Mouse (Mus musculus): Measurements from ENCODE around the gene Tfec. TPM values are rescaled to one million over a fixed set of nuclear protein-coding genes. Genes with fewer than 3 reads are reported as not detected.

The Tfec gene
- total and polyA plus RNA-seq, 2 experiments from 2014 or later = 0.38 to 0.82 TPM

DNA sequence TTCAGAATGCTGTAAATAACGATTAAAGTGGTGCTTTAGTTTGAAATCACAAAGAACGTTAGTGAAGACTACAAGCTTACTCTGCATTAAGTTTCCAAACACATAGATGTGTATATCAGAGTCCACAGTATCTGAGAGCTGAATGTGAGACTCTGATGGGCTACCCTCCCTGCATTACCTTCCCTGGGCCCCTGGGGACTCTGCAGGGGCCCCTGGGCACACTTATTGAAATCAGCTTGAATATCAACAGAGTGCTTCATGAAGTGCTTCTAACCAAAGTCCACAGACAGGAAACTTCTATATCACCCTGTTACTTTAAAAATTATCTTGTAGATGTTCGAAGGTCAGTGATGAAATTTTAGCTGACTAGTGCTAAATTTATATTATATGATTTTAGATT, 36.2 kb downstream of the Tfec start:
- DNase-seq (ENCODE audit: low spot score) = no peak
- WGBS = 86% methylated on average over 3 of the region's 3 CpGs
- H3K4me2 ChIP-seq (ENCODE audit: low read depth, low read length, poor library complexity, severe bottlenecking) = no peak overlapping the region
- H3K4me1 ChIP-seq (ENCODE audit: insufficient read depth, low read length) = no peaks in the 10 kb centered on the region
- no peak for TF ChIP-seq CTCF (IDR thresholded peaks at IDR 0.05)
- no peak overlapping the region for H3K9ac ChIP-seq (replicated peaks; ENCODE audit: low read length, poor library complexity, severe bottlenecking)
- no peak for ATAC-seq (ENCODE audit: low FRiP score)
- H3K27me3 ChIP-seq (ENCODE audit: insufficient read depth, low read length) = no peaks in the 10 kb centered on the region
- no peak overlapping the region for H3K27ac ChIP-seq (ENCODE audit: low read depth, low read length)
- H3K4me3 ChIP-seq (ENCODE audit: low read depth, low read length) = no peak overlapping the region
- no peaks in the 10 kb centered on the region for H3K36me3 ChIP-seq (ENCODE audit: insufficient read depth, low read length)
- H3K9me3 ChIP-seq (ENCODE audit: low read length) = no peaks in the 10 kb centered on the region

DNA sequence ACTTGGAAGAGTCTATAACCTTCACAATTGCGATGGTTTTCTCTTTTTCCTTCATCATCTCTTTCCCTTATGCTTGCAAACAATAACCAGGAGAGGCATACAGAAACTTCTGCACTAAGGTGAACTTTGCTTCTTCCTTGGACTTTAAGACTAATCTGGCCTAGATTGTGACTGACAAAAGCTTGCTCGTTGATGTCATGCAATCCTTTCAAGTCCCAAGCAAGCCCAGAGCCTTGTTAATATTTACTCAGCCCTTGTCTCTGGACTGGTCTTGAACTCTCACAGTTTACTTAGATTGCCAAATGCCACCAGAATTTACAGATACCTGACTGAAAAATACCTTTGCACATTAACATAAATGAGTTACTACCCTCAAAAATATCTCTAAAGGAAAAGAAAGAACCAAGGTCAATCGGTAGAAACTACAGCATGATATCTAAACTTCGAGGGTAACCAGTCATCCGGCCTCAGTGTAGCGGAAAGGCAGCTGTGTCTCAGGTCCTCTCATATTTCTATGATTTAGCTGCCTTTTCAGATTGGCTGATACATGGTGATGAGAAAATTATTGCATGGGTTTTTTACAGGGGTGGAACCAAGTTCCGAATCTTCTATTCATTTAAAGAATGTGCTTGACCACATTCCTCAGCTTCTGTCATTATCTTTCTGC, 42.2 kb downstream of the Tfec start:
- no peak overlapping the region for H3K4me2 ChIP-seq (ENCODE audit: low read depth, low read length, poor library complexity, severe bottlenecking)
- no peaks in the 10 kb centered on the region for H3K27me3 ChIP-seq (ENCODE audit: insufficient read depth, low read length)
- DNase-seq (ENCODE audit: low spot score) (no peak), ATAC-seq (ENCODE audit: low FRiP score) (no peak)
- no peak overlapping the region for H3K4me3 ChIP-seq (ENCODE audit: low read depth, low read length)
- no peak for TF ChIP-seq CTCF (IDR thresholded peaks at IDR 0.05)
- no peak overlapping the region for H3K27ac ChIP-seq (ENCODE audit: low read depth, low read length)
- H3K36me3 ChIP-seq (ENCODE audit: insufficient read depth, low read length) = no peaks in the 10 kb centered on the region
- WGBS = 89% methylated on average over 7 of the region's 7 CpGs
- no peaks in the 10 kb centered on the region for H3K9me3 ChIP-seq (ENCODE audit: low read length)
- no peak overlapping the region for H3K9ac ChIP-seq (replicated peaks; ENCODE audit: low read length, poor library complexity, severe bottlenecking)
- H3K4me1 ChIP-seq (ENCODE audit: insufficient read depth, low read length) = no peaks in the 10 kb centered on the region

- ATAC-seq (ENCODE audit: low FRiP score) (no peak), DNase-seq (ENCODE audit: low spot score) (no peak)
- H3K36me3 ChIP-seq (ENCODE audit: insufficient read depth, low read length) = no peaks in the 10 kb centered on the region
- no peaks in the 10 kb centered on the region for H3K4me1 ChIP-seq (ENCODE audit: insufficient read depth, low read length)
- H3K4me3 ChIP-seq (ENCODE audit: low read depth, low read length) = no peak overlapping the region
- no peaks in the 10 kb centered on the region for H3K27me3 ChIP-seq (ENCODE audit: insufficient read depth, low read length)
- no peaks in the 10 kb centered on the region for H3K9me3 ChIP-seq (ENCODE audit: low read length)
- no peak overlapping the region for H3K27ac ChIP-seq (ENCODE audit: low read depth, low read length)
- no peak for TF ChIP-seq CTCF (IDR thresholded peaks at IDR 0.05)
- WGBS = 72% methylated on average over 9 of the region's 9 CpGs
- H3K4me2 ChIP-seq (ENCODE audit: low read depth, low read length, poor library complexity, severe bottlenecking) = no peak overlapping the region
- H3K9ac ChIP-seq (replicated peaks; ENCODE audit: low read length, poor library complexity, severe bottlenecking) = no peak overlapping the region
These were observed 43.3 kb downstream of the Tfec start for GRCm38 (mm10) chr6:16854977-16855376.

DNA sequence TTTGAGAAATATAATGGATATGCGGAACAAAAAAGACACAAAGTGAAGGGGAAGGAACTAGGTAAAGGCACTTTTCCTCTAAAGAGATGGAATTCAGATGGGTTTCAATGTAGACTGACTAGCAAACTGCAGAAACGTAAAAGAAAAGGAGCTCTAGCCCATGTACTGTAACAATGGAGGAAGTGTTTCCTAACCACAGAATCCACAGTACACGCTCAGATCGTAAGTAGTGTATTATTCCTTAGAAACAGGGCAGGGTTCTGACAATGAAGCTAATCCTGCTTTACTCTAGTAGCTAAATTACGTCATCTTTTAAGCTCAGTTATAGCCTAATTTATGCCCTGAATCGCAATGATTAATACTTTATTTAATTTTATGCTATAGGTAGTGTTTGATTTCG, 51.7 kb downstream of the Tfec start:
- Histone ChIP-seq H3K36me3 (ENCODE audit: insufficient read depth, low read length) (no peaks in the 10 kb centered on the region), H3K27ac (ENCODE audit: low read depth, low read length) (no peak overlapping the region), H3K4me1 (ENCODE audit: insufficient read depth, low read length) (no peaks in the 10 kb centered on the region), H3K27me3 (ENCODE audit: insufficient read depth, low read length) (no peaks in the 10 kb centered on the region), H3K9ac (replicated peaks; ENCODE audit: low read length, poor library complexity, severe bottlenecking) (no peak overlapping the region), H3K4me2 (ENCODE audit: low read depth, low read length, poor library complexity, severe bottlenecking) (no peak overlapping the region), H3K4me3 (ENCODE audit: low read depth, low read length) (no peak overlapping the region), H3K9me3 (ENCODE audit: low read length) (no peaks in the 10 kb centered on the region)
- DNase-seq (ENCODE audit: low spot score) (no peak), ATAC-seq (ENCODE audit: low FRiP score) (no peak; the same call in 1 of the 2 replicates)
- TF ChIP-seq CTCF (IDR thresholded peaks at IDR 0.05) = no peak
- whole genome bisulfite sequencing = 74% methylated on average over 7 of the region's 7 CpGs

- Histone ChIP-seq H3K4me3 (ENCODE audit: low read depth, low read length) (no peak overlapping the region), H3K4me2 (ENCODE audit: low read depth, low read length, poor library complexity, severe bottlenecking) (no peak overlapping the region), H3K36me3 (ENCODE audit: insufficient read depth, low read length) (no peaks in the 10 kb centered on the region), H3K27me3 (ENCODE audit: insufficient read depth, low read length) (no peaks in the 10 kb centered on the region), H3K27ac (ENCODE audit: low read depth, low read length) (no peak overlapping the region), H3K9ac (replicated peaks; ENCODE audit: low read length, poor library complexity, severe bottlenecking) (no peak overlapping the region), H3K9me3 (ENCODE audit: low read length) (no peaks in the 10 kb centered on the region), H3K4me1 (ENCODE audit: insufficient read depth, low read length) (no peaks in the 10 kb centered on the region)
- no peak for TF ChIP-seq CTCF (IDR thresholded peaks at IDR 0.05)
- WGBS = 76% methylated on average over 1 of the region's 1 CpGs
- no peak for ATAC-seq (ENCODE audit: low FRiP score)
- no peak for DNase-seq (ENCODE audit: low spot score)
These were observed 62.6 kb downstream of the Tfec start for GRCm38 (mm10) chr6:16835631-16836030.

- peak; percentile 3 for DNase-seq (ENCODE audit: low spot score)
- Histone ChIP-seq H3K36me3 (ENCODE audit: insufficient read depth, low read length) (no peaks in the 10 kb centered on the region), H3K27me3 (ENCODE audit: insufficient read depth, low read length) (no peaks in the 10 kb centered on the region), H3K4me1 (ENCODE audit: insufficient read depth, low read length) (no peaks in the 10 kb centered on the region), H3K4me2 (ENCODE audit: low read depth, low read length, poor library complexity, severe bottlenecking) (no peak overlapping the region), H3K9me3 (ENCODE audit: low read length) (no peaks in the 10 kb centered on the region), H3K27ac (ENCODE audit: low read depth, low read length) (no peak overlapping the region), H3K4me3 (ENCODE audit: low read depth, low read length) (no peak overlapping the region), H3K9ac (replicated peaks; ENCODE audit: low read length, poor library complexity, severe bottlenecking) (no peak overlapping the region)
- TF ChIP-seq CTCF (IDR thresholded peaks at IDR 0.05) = no peak
- no peak for ATAC-seq (ENCODE audit: low FRiP score)
These were observed 69.9 kb downstream of the Tfec start for GRCm38 (mm10) chr6:16828304-16828703.
